Comparison of ENCODE assay signal across 24 mouse cellular contexts in genomic region chr5:113109651-113110050, GRCm38 (mm10). TPM values are rescaled to one million over a fixed set of nuclear protein-coding genes. Genes with fewer than 3 reads are reported as not detected.
DNase-seq lines count a peak whose midpoint lies in the region; ATAC-seq and TF ChIP-seq lines count a peak whose summit lies in the region.
"Not testable (repeated sequence)": the region's sequence is repeated elsewhere in the genome, so short reads cannot be mapped to it uniquely, and the experiment has no call there.
"Had no signal": no experiment of that assay in that cellular context is flagged by ENCODE, and none has a peak within 500 bp of the region (broad histone marks: within the 10 kb centered on the region; RNA-seq: fewer than 3 reads in every experiment).

No protein-coding gene starts in this region.

- H3K79me2 ChIP-seq in CH12.LX (replicated peaks; ENCODE audit: control insufficient read depth, extremely low read depth, insufficient read depth, poor library complexity, severe bottlenecking), result not testable (repeated sequence)
- H3K79me2 ChIP-seq in liver, adult 2 months (ENCODE audit: control insufficient read depth, insufficient read depth, low read length), result peaks cover 46% of the 10 kb centered on the region

- DNase-seq in CH12.LX (ENCODE audit: extremely low read depth); forebrain, postnatal 0 days; liver, adult 2 months (ENCODE audit: extremely low read depth, low read depth, low spot score); stomach, postnatal 0 days (ENCODE audit: low spot score): not testable (repeated sequence)
- peak; percentile 58 for DNase-seq in kidney, adult 9 months
- peak; percentile 43 for DNase-seq in lung, postnatal 14 days

- H3K4me3 ChIP-seq in CH12.LX (replicated peaks in 1 of 3; ENCODE audit: low read depth in 2 of 3, low read length in 2 of 3, poor library complexity in 1 of 3); bone marrow macrophage, adult 2 months (ENCODE audit: insufficient read depth, low read length); forebrain, postnatal 0 days (ENCODE audit: low read depth, low read length); heart, embryonic 13.5 days; liver, adult 2 months (ENCODE audit: insufficient read depth, low read depth, low read length); stomach, postnatal 0 days (ENCODE audit: low read depth, low read length): not testable (repeated sequence)

- H3K9me3 ChIP-seq in CH12.LX (replicated peaks; ENCODE audit: low read length); forebrain, postnatal 0 days (ENCODE audit: low read length); heart, embryonic 13.5 days; stomach, postnatal 0 days (ENCODE audit: control insufficient read depth, low read length): not testable (repeated sequence)

- not testable (repeated sequence) for H3K27me3 ChIP-seq in CH12.LX (replicated peaks); forebrain, postnatal 0 days (ENCODE audit: insufficient read depth, low read length); heart, embryonic 13.5 days (replicated peaks); liver, adult 2 months (ENCODE audit: control insufficient read depth, insufficient read depth, low read length); stomach, postnatal 0 days (ENCODE audit: control insufficient read depth, insufficient read depth, low read length)

- H3K36me3 ChIP-seq in CH12.LX (replicated peaks in 1 of 2; ENCODE audit: control insufficient read depth in 1 of 2, insufficient read depth in 1 of 2, low read length in 1 of 2); forebrain, postnatal 0 days (ENCODE audit: insufficient read depth); heart, embryonic 13.5 days; liver, adult 2 months (ENCODE audit: control insufficient read depth, insufficient read depth, low read length); stomach, postnatal 0 days (ENCODE audit: control insufficient read depth, insufficient read depth, low read length): not testable (repeated sequence)

- peaks cover 11 to 59% of the 10 kb centered on the region in 2 experiments for H3K4me1 ChIP-seq in CH12.LX (ENCODE audit: control insufficient read depth in 1 of 2, insufficient read depth in 2 of 2)
- peaks cover 54% of the 10 kb centered on the region for H3K4me1 ChIP-seq in bone marrow macrophage, adult 2 months (ENCODE audit: control insufficient read depth, insufficient read depth, low read length)
- H3K4me1 ChIP-seq in forebrain, postnatal 0 days (ENCODE audit: insufficient read depth); liver, adult 2 months (ENCODE audit: control insufficient read depth, insufficient read depth, low read length); stomach, postnatal 0 days (replicated peaks; ENCODE audit: control insufficient read depth, insufficient read depth): not testable (repeated sequence)
- peaks cover 75% of the 10 kb centered on the region for H3K4me1 ChIP-seq in heart, embryonic 13.5 days

- WGBS in forebrain, postnatal 0 days, result 92% methylated on average over 2 of the region's 2 CpGs
- WGBS in heart, embryonic 13.5 days, result 80% methylated on average over 2 of the region's 2 CpGs
- 93% methylated on average over 2 of the region's 2 CpGs for WGBS in liver, adult 2 months
- WGBS in stomach, postnatal 0 days, result 91% methylated on average over 2 of the region's 2 CpGs

- in situ Hi-C loops in CH12.LX (cut with MboI; ENCODE audit: low pct_ligation_motif_present, low pct_unique_long_range_greater_than_20kb, low sequenced_read_pairs), result loop anchor here (5.0 kb wide), 1 partner anchor 58 kb away; no protein-coding TSS in a partner anchor

- TF ChIP-seq CTCF in CH12.LX (conservative IDR thresholded peaks at IDR 0.05 in 1 of 2, IDR thresholded peaks at IDR 0.05 in 1 of 2; ENCODE audit: low read depth in 2 of 2, low read length in 2 of 2), result peak; percentile 18 to 40; a peak in 2 of 4 replicates
- TF ChIP-seq CTCF in bone marrow macrophage, adult 2 months (IDR thresholded peaks at IDR 0.05; ENCODE audit: low read depth, low read length), result peak; percentile 34; the same call in 1 of the 2 replicates
- peak; percentile 49 for TF ChIP-seq CTCF in forebrain, postnatal 0 days (IDR thresholded peaks at IDR 0.05; ENCODE audit: low read depth)
- TF ChIP-seq CTCF in liver, adult 2 months (IDR thresholded peaks at IDR 0.05; ENCODE audit: low read depth, low read length), result peak; percentile 39
- peak; percentile 69 for TF ChIP-seq CTCF in stomach, postnatal 0 days (IDR thresholded peaks at IDR 0.05; ENCODE audit: low read depth)

- ATAC-seq in forebrain, postnatal 0 days; heart, embryonic 13.5 days (ENCODE audit: extremely low read depth, insufficient number of reproducible peaks, low FRiP score, low TSS enrichment); stomach, postnatal 0 days (ENCODE audit: low FRiP score, low TSS enrichment): not testable (repeated sequence)

- H3K27ac ChIP-seq in CH12.LX (ENCODE audit: insufficient read depth, low read depth); bone marrow macrophage, adult 2 months (ENCODE audit: insufficient read depth, low read depth, low read length); forebrain, postnatal 0 days (ENCODE audit: low read depth, low read length); liver, adult 2 months (replicated peaks; ENCODE audit: insufficient read depth, low read depth, low read length); stomach, postnatal 0 days (replicated peaks): not testable (repeated sequence)
- peak overlapping the region; percentile 92; the same call in 1 of the 2 replicates for H3K27ac ChIP-seq in heart, embryonic 13.5 days (replicated peaks)

- dilution Hi-C loops in CH12.LX (cut with MboI; ENCODE audit: extremely low pct_ligation_motif_present, extremely low pct_unique_long_range_greater_than_20kb, low sequenced_read_pairs), result not testable (repeated sequence)

- H3K4me2 ChIP-seq in CH12.LX (ENCODE audit: insufficient read depth, low read depth, poor library complexity, severe bottlenecking); forebrain, postnatal 0 days (ENCODE audit: low read depth); heart, embryonic 13.5 days; stomach, postnatal 0 days (replicated peaks; ENCODE audit: low read depth): not testable (repeated sequence)

- TF ChIP-seq RAD21 in CH12.LX (IDR thresholded peaks at IDR 0.05; ENCODE audit: low read depth, low read length), result peak; percentile 26

- not testable (repeated sequence) for H3K9ac ChIP-seq in CH12.LX (ENCODE audit: insufficient read depth, low read depth); forebrain, postnatal 0 days; heart, embryonic 13.5 days; liver, adult 2 months (ENCODE audit: low read depth, low read length); stomach, postnatal 0 days (ENCODE audit: low read length)

- TF ChIP-seq EP300 in CH12.LX (IDR thresholded peaks at IDR 0.05; ENCODE audit: low read length); stomach, postnatal 0 days (optimal IDR thresholded peaks at IDR 0.05): not testable (repeated sequence)

- not testable (repeated sequence) for TF ChIP-seq POLR2A in CH12.LX (IDR thresholded peaks at IDR 0.05; ENCODE audit: low read depth, low read length); bone marrow macrophage, adult 2 months (IDR thresholded peaks at IDR 0.05; ENCODE audit: borderline replicate concordance, low read depth, low read length); liver, adult 2 months (IDR thresholded peaks at IDR 0.05; ENCODE audit: extremely low read depth, insufficient read depth, low read length)

TF ChIP-seq in CH12.LX, 34 proteins besides CTCF, POLR2A, EP300 and RAD21:
- TF ChIP-seq SMC3 (IDR thresholded peaks at IDR 0.05; ENCODE audit: low read depth, low read length), result peak; percentile 42

RNA-seq across cellular contexts. Expression of gene Crybb3, which starts 28.3 kb away (rescaled TPM):
- total RNA-seq in CH12.LX (2012; rRNA removed) (not detected in 2 replicates), CH12.LX (2014; rRNA removed) (not detected in 2 replicates)
- not detected in 2 replicates for polyA plus RNA-seq in CH12.LX (2012; ENCODE audit: insufficient read length, low read depth)
- polyA plus RNA-seq in bone marrow macrophage, adult 2 months (2012; ENCODE audit: insufficient read depth, insufficient read length, missing spikeins), result not detected in 2 replicates
- total RNA-seq in forebrain, postnatal 0 days (2014; rRNA removed), result 0.81 and 2.0 TPM in 2 replicates
- 1.6 and 1.7 TPM in 2 replicates for polyA plus RNA-seq in forebrain, postnatal 0 days (2015; fragmentation: Nextera tagmentation; extraction: Ambion mirVana)
- polyA plus RNA-seq in heart, embryonic 13.5 days (2015; fragmentation: Nextera tagmentation; extraction: Ambion mirVana), result 0.86 and 0.93 TPM in 2 replicates
- total RNA-seq in liver, adult 2 months (2014; rRNA removed), result 0.27 and 2.3 TPM in 2 replicates
- 2.4 and 4.3 TPM in 2 replicates for polyA plus RNA-seq in liver, adult 2 months (2012; rRNA removed)
- polyA plus RNA-seq in stomach, postnatal 0 days (2015; fragmentation: Nextera tagmentation; extraction: Ambion mirVana), result 0.52 and 0.64 TPM in 2 replicates
- total RNA-seq: granulocyte monocyte progenitor cell, adult 5-6 weeks; megakaryocyte progenitor cell, adult 5-6 weeks had no signal
- polyA plus RNA-seq: CD4-positive, CD25-positive, alpha-beta regulatory T cell, adult 4 months; liver, embryonic 16.5 days had no signal

RNA-seq across cellular contexts. Expression of gene Crybb2, which starts 39.7 kb away (rescaled TPM):
- total RNA-seq in CH12.LX (2012; rRNA removed) (not detected in 2 replicates), CH12.LX (2014; rRNA removed) (not detected in 2 replicates)
- polyA plus RNA-seq in CH12.LX (2012; ENCODE audit: insufficient read length, low read depth), result not detected in 2 replicates
- not detected in 2 replicates for polyA plus RNA-seq in bone marrow macrophage, adult 2 months (2012; ENCODE audit: insufficient read depth, insufficient read length, missing spikeins)
- total RNA-seq in forebrain, postnatal 0 days (2014; rRNA removed), result not detected in 2 replicates
- not detected in 2 replicates for polyA plus RNA-seq in forebrain, postnatal 0 days (2015; fragmentation: Nextera tagmentation; extraction: Ambion mirVana)
- not detected in 2 replicates for polyA plus RNA-seq in heart, embryonic 13.5 days (2015; fragmentation: Nextera tagmentation; extraction: Ambion mirVana)
- total RNA-seq in liver, adult 2 months (2014; rRNA removed), result not detected in 2 replicates
- not detected in 2 replicates for polyA plus RNA-seq in liver, adult 2 months (2012; rRNA removed)
- polyA plus RNA-seq in stomach, postnatal 0 days (2015; fragmentation: Nextera tagmentation; extraction: Ambion mirVana), result not detected in 2 replicates
- total RNA-seq: adrenal gland, adult 18-20 months; gastrocnemius, adult 8-10 months; granulocyte monocyte progenitor cell, adult 5-6 weeks; layer of hippocampus, postnatal 36 days; left cerebral cortex, postnatal 25 days; megakaryocyte progenitor cell, adult 5-6 weeks had no signal
- polyA plus RNA-seq: CD4-positive, CD25-positive, alpha-beta regulatory T cell, adult 4 months; forebrain, embryonic 10.5 days; heart, embryonic 16.5 days; hindbrain, embryonic 11.5 days; inflammation-experienced regulatory T-cells, adult 6 months; kidney, embryonic 14.5 days; limb, embryonic 14.5 days; liver, embryonic 16.5 days; midbrain, embryonic 12.5 days; neural tube, embryonic 13.5 days had no signal
